Mouse (Mus musculus) kidney, postnatal 25 days (tissue): ENCODE results near the gene Arhgap27.
"Not testable (repeated sequence)": the region's sequence is repeated elsewhere in the genome, so short reads cannot be mapped to it uniquely, and the experiment has no call there.

ENCODE experiments used
- DNase-seq, 2 experiments: peaks; one replicate each; pipeline ENCODE4 v3.0.0; 2021; ENCODE audit warnings: mixed read lengths in 2 of 2

Gene Arhgap27

GRCm38 (mm10) chr11:103363214-103364148, at the start of gene Arhgap27:
Gene Arhgap27 (minus strand): TSS chr11:103363692.
- peak; percentile 85 to 94 for DNase-seq

GRCm38 (mm10) chr11:103412950-103413423, 49.5 kb upstream of the Arhgap27 start:
- peak; percentile 61 to 81 for DNase-seq

GRCm38 (mm10) chr11:103411981-103412949, 48.8 kb upstream of the Arhgap27 start, which contains the start of gene Plekhm1:
Gene Plekhm1 (minus strand): TSS chr11:103412687.
- peak; percentile 98 to 99 for DNase-seq

- no peak for DNase-seq
Observed at GRCm38 (mm10) chr11:103411301-103411700, 47.8 kb upstream of the Arhgap27 start.

GRCm38 (mm10) chr11:103408880-103409279, 45.4 kb upstream of the Arhgap27 start:
- DNase-seq: no peak

- not testable (repeated sequence) for DNase-seq
Observed at GRCm38 (mm10) chr11:103407136-103407535, 43.6 kb upstream of the Arhgap27 start.

GRCm38 (mm10) chr11:103406551-103406950, 43.1 kb upstream of the Arhgap27 start:
- DNase-seq: peak; percentile 89 to 95

- DNase-seq: no peak
Observed at GRCm38 (mm10) chr11:103405814-103406213, 42.3 kb upstream of the Arhgap27 start.

GRCm38 (mm10) chr11:103404618-103405017, 41.1 kb upstream of the Arhgap27 start:
- no peak for DNase-seq

GRCm38 (mm10) chr11:103403776-103404175, 40.3 kb upstream of the Arhgap27 start:
- peak; percentile 64 to 86 for DNase-seq

GRCm38 (mm10) chr11:103402738-103403137, 39.2 kb upstream of the Arhgap27 start:
- DNase-seq: no peak

GRCm38 (mm10) chr11:103402198-103402597, 38.7 kb upstream of the Arhgap27 start:
- peak; percentile 79 to 82 for DNase-seq

- DNase-seq: no peak
Observed at GRCm38 (mm10) chr11:103399986-103400385, 36.5 kb upstream of the Arhgap27 start.

- DNase-seq: peak in 1 of 2 experiments; percentile 47
Observed at GRCm38 (mm10) chr11:103399050-103399449, 35.6 kb upstream of the Arhgap27 start.

- peak in 1 of 2 experiments; percentile 59 for DNase-seq
Observed at GRCm38 (mm10) chr11:103396682-103397081, 33.2 kb upstream of the Arhgap27 start.

- DNase-seq: no peak
Observed at GRCm38 (mm10) chr11:103396236-103396635, 32.7 kb upstream of the Arhgap27 start.

- no peak for DNase-seq
Observed at GRCm38 (mm10) chr11:103394604-103395003, 31.1 kb upstream of the Arhgap27 start.

GRCm38 (mm10) chr11:103394025-103394424, 30.5 kb upstream of the Arhgap27 start:
- no peak for DNase-seq

GRCm38 (mm10) chr11:103387870-103388526, 24.5 kb upstream of the Arhgap27 start:
- no peak for DNase-seq

GRCm38 (mm10) chr11:103386827-103387226, 23.3 kb upstream of the Arhgap27 start:
- no peak for DNase-seq

GRCm38 (mm10) chr11:103381956-103382613, 18.6 kb upstream of the Arhgap27 start:
- DNase-seq: peak; percentile 75 to 82

- DNase-seq: no peak
Observed at GRCm38 (mm10) chr11:103381505-103381904, 18.0 kb upstream of the Arhgap27 start.
